Mouse (Mus musculus): ENCODE data around the gene Dnpep. TPM values are rescaled to one million over a fixed set of nuclear protein-coding genes. Genes with fewer than 3 reads are reported as not detected.

The Dnpep gene
- total and polyA plus RNA-seq, 3 experiments: 35.0 to 73.8 (median 50.4) TPM

GRCm38 (mm10) chr1:75347279-75347678, 29.5 kb upstream of the Dnpep start:
- Histone ChIP-seq H3K9me3 (replicated peaks; ENCODE audit: low read length) (no peaks in the 10 kb centered on the region), H3K9ac (ENCODE audit: insufficient read depth, low read depth) (no peak overlapping the region), H3K4me3 (replicated peaks in 1 of 3; ENCODE audit: low read depth in 2 of 3, low read length in 2 of 3, poor library complexity in 1 of 3) (no peak overlapping the region), H3K79me2 (replicated peaks; ENCODE audit: control insufficient read depth, extremely low read depth, insufficient read depth, poor library complexity, severe bottlenecking) (no peaks in the 10 kb centered on the region), H3K36me3 (replicated peaks in 1 of 2; ENCODE audit: control insufficient read depth in 1 of 2, insufficient read depth in 1 of 2, low read length in 1 of 2) (no peaks in the 10 kb centered on the region), H3K4me2 (ENCODE audit: insufficient read depth, low read depth, poor library complexity, severe bottlenecking) (peak overlapping the region; percentile 21; the same call in 1 of the 2 replicates), H3K27me3 (replicated peaks) (peaks cover 4% of the 10 kb centered on the region), H3K27ac (ENCODE audit: insufficient read depth, low read depth) (no peak overlapping the region), H3K4me1 (ENCODE audit: control insufficient read depth in 1 of 2, insufficient read depth in 2 of 2) (peaks cover 10 to 32% of the 10 kb centered on the region in 2 experiments)
- in situ Hi-C loops (cut with MboI; ENCODE audit: low pct_ligation_motif_present, low pct_unique_long_range_greater_than_20kb, low sequenced_read_pairs): loop anchor here (5.0 to 25.0 kb wide), 2 partner anchors 125 to 215 kb away; no protein-coding TSS in a partner anchor
- no peak for DNase-seq (ENCODE audit: extremely low read depth)
- TF ChIP-seq MYC (IDR thresholded peaks at IDR 0.05; ENCODE audit: low read depth, low read length): no peak
- no peak for TF ChIP-seq USF1 (IDR thresholded peaks at IDR 0.05; ENCODE audit: low read depth, low read length)
- no peak for TF ChIP-seq PAX5 (IDR thresholded peaks at IDR 0.05; ENCODE audit: low read length)
- TF ChIP-seq USF2 (conservative IDR thresholded peaks at IDR 0.05; ENCODE audit: low read depth, low read length): no peak
- no peak for TF ChIP-seq ZKSCAN1 (IDR thresholded peaks at IDR 0.05; ENCODE audit: borderline replicate concordance, low read depth, low read length)
- no peak for TF ChIP-seq JUND (conservative IDR thresholded peaks at IDR 0.05; ENCODE audit: low read depth, low read length)
- no peak for TF ChIP-seq SIN3A (IDR thresholded peaks at IDR 0.05; ENCODE audit: low read length)
- TF ChIP-seq CHD1 (IDR thresholded peaks at IDR 0.05; ENCODE audit: low read depth, low read length): no peak
- TF ChIP-seq CTCF (conservative IDR thresholded peaks at IDR 0.05 in 1 of 2, IDR thresholded peaks at IDR 0.05 in 1 of 2; ENCODE audit: low read depth in 2 of 2, low read length in 2 of 2): no peak
- TF ChIP-seq SMC3 (IDR thresholded peaks at IDR 0.05; ENCODE audit: low read depth, low read length): no peak
- TF ChIP-seq ELF1 (IDR thresholded peaks at IDR 0.05; ENCODE audit: low read depth, low read length): no peak
- no peak for TF ChIP-seq ZMIZ1 (IDR thresholded peaks at IDR 0.05; ENCODE audit: low read depth, low read length)
- TF ChIP-seq NRF1 (IDR thresholded peaks at IDR 0.05; ENCODE audit: low read depth, low read length): no peak
- no peak for TF ChIP-seq BHLHE40 (IDR thresholded peaks at IDR 0.05; ENCODE audit: low read depth, low read length)
- dilution Hi-C loops (cut with MboI; ENCODE audit: extremely low pct_ligation_motif_present, extremely low pct_unique_long_range_greater_than_20kb, low sequenced_read_pairs): no loop called here

- Histone ChIP-seq H3K9ac (ENCODE audit: insufficient read depth, low read depth) (no peak overlapping the region), H3K79me2 (replicated peaks; ENCODE audit: control insufficient read depth, extremely low read depth, insufficient read depth, poor library complexity, severe bottlenecking) (no peaks in the 10 kb centered on the region), H3K27me3 (replicated peaks) (peaks cover 10% of the 10 kb centered on the region), H3K9me3 (replicated peaks; ENCODE audit: low read length) (peaks cover 2% of the 10 kb centered on the region), H3K4me1 (ENCODE audit: control insufficient read depth in 1 of 2, insufficient read depth in 2 of 2) (peaks cover 10 to 32% of the 10 kb centered on the region in 2 experiments), H3K36me3 (replicated peaks in 1 of 2; ENCODE audit: control insufficient read depth in 1 of 2, insufficient read depth in 1 of 2, low read length in 1 of 2) (no peaks in the 10 kb centered on the region), H3K4me3 (replicated peaks in 1 of 3; ENCODE audit: low read depth in 2 of 3, low read length in 2 of 3, poor library complexity in 1 of 3) (peak overlapping the region in 1 of 3 experiments; percentile 22), H3K4me2 (ENCODE audit: insufficient read depth, low read depth, poor library complexity, severe bottlenecking) (peak overlapping the region; percentile 44), H3K27ac (ENCODE audit: insufficient read depth, low read depth) (no peak overlapping the region)
- dilution Hi-C loops (cut with MboI; ENCODE audit: extremely low pct_ligation_motif_present, extremely low pct_unique_long_range_greater_than_20kb, low sequenced_read_pairs) (no loop called here), in situ Hi-C loops (cut with MboI; ENCODE audit: low pct_ligation_motif_present, low pct_unique_long_range_greater_than_20kb, low sequenced_read_pairs) (loop anchor here (5.0 to 25.0 kb wide), 2 partner anchors 127 to 217 kb away; no protein-coding TSS in a partner anchor)
- DNase-seq (ENCODE audit: extremely low read depth): peak; percentile 34
- TF ChIP-seq USF2 (conservative IDR thresholded peaks at IDR 0.05; ENCODE audit: low read depth, low read length) (no peak), RAD21 (IDR thresholded peaks at IDR 0.05; ENCODE audit: low read depth, low read length) (peak; percentile 40), SMC3 (IDR thresholded peaks at IDR 0.05; ENCODE audit: low read depth, low read length) (peak; percentile 35), ZKSCAN1 (IDR thresholded peaks at IDR 0.05; ENCODE audit: borderline replicate concordance, low read depth, low read length) (no peak), MEF2A (IDR thresholded peaks at IDR 0.05; ENCODE audit: borderline replicate concordance, low read depth, low read length) (0 out of 2 replicates have a peak, but pooled peaks have one; percentile 5), MAFK (IDR thresholded peaks at IDR 0.05; ENCODE audit: insufficient replicate concordance, low read length) (no peak), UBTF (IDR thresholded peaks at IDR 0.05; ENCODE audit: low read depth, low read length) (no peak), CTCF (conservative IDR thresholded peaks at IDR 0.05 in 1 of 2, IDR thresholded peaks at IDR 0.05 in 1 of 2; ENCODE audit: low read depth in 2 of 2, low read length in 2 of 2) (peak in 1 of 2 experiments; percentile 59; a peak in 2 of 4 replicates), NRF1 (IDR thresholded peaks at IDR 0.05; ENCODE audit: low read depth, low read length) (no peak), RCOR1 (conservative IDR thresholded peaks at IDR 0.05; ENCODE audit: low read depth, low read length) (no peak), MYC (IDR thresholded peaks at IDR 0.05; ENCODE audit: low read depth, low read length) (no peak), TCF12 (IDR thresholded peaks at IDR 0.05; ENCODE audit: low read depth, low read length) (no peak)
Observed at GRCm38 (mm10) chr1:75345036-75345935, 27.5 kb upstream of the Dnpep start.
